Mouse (Mus musculus) olfactory bulb, adult 2 months (tissue): ENCODE data around the gene Bmp2. TPM values are rescaled to one million over a fixed set of nuclear protein-coding genes. Genes with fewer than 3 reads are reported as not detected.
A peak's percentile ranks its signal among the peaks of the same experiment; 100 is the strongest.

Experiments
- H3K27ac ChIP-seq: fragments of 200-500 bp; 2 replicates; pipeline ENCODE4 v1.5.1; 2012; ENCODE audit warnings: low read depth, low read length; ENCODE audit not compliant: insufficient read depth
- H3K4me1 ChIP-seq: fragments of 200-500 bp; 2 replicates; pipeline ENCODE4 v1.6.1; 2012; ENCODE audit warnings: low read length; ENCODE audit not compliant: control insufficient read depth, insufficient read depth
- H3K4me3 ChIP-seq: fragments of 200-500 bp; 2 replicates; pipeline ENCODE4 v1.5.1; 2012; ENCODE audit warnings: mild to moderate bottlenecking, low read depth, low read length, moderate library complexity; ENCODE audit not compliant: insufficient read depth
- CTCF ChIP-seq: fragments of 200-500 bp; IDR thresholded peaks from 2 replicates; pipeline ENCODE4 v1.5.1; 2012; ENCODE audit warnings: low read depth, mild to moderate bottlenecking, low read length, moderate library complexity; ENCODE audit not compliant: insufficient read depth
- POLR2A ChIP-seq: fragments of 200-500 bp; IDR thresholded peaks from 2 replicates; pipeline ENCODE4 v1.6.1; 2012; ENCODE audit warnings: mild to moderate bottlenecking, low read depth, low read length, moderate library complexity; ENCODE audit not compliant: insufficient read depth
- WGBS: fragments of 180-500 bp; shearing (Covaris S2); methylation state at CpG from one replicate; pipeline ENCODE4 v1.1.7; 2018; 5-methylcytosine and 5-hydroxymethylcytosine counted together
- polyA plus RNA-seq: library from polyadenylated mRNA; stranded (reverse); fragments of >200 nt; gene quantifications from 2 replicates; pipeline ENCODE4 v1.2.4, GENCODE M21; 2012; ENCODE audit warnings: low replicate concordance; ENCODE audit not compliant: missing spikeins, insufficient read depth, insufficient read length

Gene Bmp2
- polyA plus RNA-seq, 1 experiment = not detected

DNA sequence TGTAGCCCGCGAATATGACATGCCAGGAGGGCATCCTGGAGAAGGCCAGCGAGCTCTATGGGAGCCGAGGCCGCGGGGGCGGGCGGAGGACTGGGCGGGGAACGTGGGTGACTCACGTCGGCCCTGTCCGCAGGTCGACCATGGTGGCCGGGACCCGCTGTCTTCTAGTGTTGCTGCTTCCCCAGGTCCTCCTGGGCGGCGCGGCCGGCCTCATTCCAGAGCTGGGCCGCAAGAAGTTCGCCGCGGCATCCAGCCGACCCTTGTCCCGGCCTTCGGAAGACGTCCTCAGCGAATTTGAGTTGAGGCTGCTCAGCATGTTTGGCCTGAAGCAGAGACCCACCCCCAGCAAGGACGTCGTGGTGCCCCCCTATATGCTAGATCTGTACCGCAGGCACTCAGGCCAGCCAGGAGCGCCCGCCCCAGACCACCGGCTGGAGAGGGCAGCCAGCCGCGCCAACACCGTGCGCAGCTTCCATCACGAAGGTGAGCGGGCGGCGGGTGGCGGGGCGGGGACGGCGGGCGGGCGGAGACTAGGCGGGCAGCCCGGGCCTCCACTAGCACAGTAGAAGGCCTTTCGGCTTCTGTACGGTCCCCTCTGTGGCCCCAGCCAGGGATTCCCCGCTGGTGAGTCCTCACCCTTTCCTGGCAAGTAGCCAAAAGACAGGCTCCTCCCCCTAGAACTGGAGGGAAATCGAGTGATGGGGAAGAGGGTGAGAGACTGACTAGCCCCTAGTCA, 2.5 kb downstream of the Bmp2 start:
- peaks cover 18% of the 10 kb centered on the region for H3K4me1 ChIP-seq
- WGBS = 6% methylated on average over 55 of the region's 55 CpGs
- TF ChIP-seq CTCF = no peak
- no peak overlapping the region for H3K27ac ChIP-seq
- H3K4me3 ChIP-seq = peak overlapping the region; percentile 40

DNA sequence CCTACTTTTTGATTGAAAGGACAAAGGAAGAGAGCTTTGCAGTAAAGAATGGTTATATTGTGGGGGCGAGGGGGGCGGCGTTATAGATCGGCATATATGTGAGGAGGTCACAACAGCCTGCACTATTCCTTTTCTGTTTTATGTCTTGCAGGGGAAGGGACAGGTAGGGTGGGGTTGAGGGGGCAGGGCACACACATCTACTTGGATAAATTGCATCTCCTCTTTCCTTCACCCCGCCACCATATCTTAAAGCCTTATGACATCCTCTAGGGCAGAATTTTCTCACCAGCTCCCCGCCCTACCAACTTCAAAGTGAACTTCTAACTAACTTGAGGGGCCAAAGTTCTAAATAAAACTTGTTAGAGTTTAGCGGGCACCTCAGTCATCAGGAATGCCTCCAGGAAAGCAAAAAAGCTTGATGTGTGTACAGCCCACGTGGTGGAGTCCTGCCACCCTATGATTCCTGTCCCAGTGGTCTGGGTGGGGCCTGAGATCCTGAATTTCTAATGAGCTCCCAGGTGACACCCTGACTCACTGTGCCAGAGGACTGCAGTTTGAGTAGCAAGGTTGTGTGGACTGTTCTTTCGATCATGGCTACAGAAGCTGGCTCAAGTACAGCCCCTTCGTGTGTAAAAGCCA, 12.4 kb downstream of the Bmp2 start:
- Histone ChIP-seq H3K4me3 (no peak overlapping the region), H3K4me1 (no peaks in the 10 kb centered on the region), H3K27ac (no peak overlapping the region)
- WGBS = 81% methylated on average over 10 of the region's 10 CpGs
- TF ChIP-seq POLR2A (no peak), CTCF (no peak)

DNA sequence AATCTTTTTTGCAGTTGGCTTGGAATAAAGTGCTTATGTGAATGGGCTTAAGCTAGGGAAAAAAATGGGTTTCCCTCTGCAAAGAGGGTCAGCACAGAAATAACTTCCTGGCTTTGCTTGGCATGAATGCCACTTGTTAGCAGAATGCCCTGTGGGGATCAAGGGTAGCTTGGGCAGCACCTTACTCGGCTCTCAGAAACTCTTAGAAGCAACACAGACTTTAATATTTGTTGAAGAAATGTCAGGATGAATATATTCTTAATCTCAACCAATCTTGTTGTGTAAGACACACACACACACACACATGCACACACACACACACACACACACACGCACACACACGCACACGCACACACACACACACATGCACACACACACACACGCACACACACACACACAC, 13.5 kb downstream of the Bmp2 start:
- Histone ChIP-seq H3K27ac (no peak overlapping the region), H3K4me1 (no peaks in the 10 kb centered on the region), H3K4me3 (no peak overlapping the region)
- WGBS = 92% methylated on average over 5 of the region's 5 CpGs
- TF ChIP-seq CTCF (no peak), POLR2A (no peak)

DNA sequence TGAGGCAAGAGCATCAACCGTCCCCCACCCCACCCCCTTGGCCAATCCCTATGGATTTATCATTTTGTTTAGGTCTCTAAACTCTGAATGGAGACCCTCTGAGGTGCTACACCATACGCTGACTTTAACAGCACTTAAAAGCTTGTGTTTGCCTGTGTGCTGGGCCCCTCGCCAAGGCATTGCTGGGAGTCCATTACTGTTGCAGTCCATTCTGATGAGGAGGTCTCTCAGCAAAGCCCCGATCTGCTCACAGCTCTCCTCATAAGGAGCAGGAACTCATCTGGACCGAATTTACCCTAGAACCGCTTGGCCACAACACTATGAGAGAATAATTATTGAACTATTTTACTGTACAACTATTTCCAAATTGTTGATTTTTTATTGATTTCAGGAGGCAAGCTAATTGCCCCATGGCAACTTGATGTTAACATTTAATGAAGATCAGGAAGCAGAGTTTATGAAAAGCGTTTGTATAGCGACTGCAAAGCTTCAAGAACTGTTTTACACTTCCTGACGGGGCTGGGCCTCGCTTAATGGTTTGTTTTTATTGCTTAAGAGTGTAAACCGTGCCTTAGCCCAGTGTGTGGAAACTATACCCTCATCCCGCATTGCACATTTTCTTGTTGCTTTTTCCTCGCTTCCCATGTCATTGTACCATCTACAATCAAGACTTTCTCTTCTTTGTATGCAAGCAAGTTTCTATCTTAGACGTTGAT, 14.2 kb downstream of the Bmp2 start:
- no peak overlapping the region for H3K4me3 ChIP-seq
- H3K27ac ChIP-seq = no peak overlapping the region
- no peaks in the 10 kb centered on the region for H3K4me1 ChIP-seq
- 70% methylated on average over 14 of the region's 14 CpGs for WGBS
- TF ChIP-seq CTCF (no peak), POLR2A (no peak)

DNA sequence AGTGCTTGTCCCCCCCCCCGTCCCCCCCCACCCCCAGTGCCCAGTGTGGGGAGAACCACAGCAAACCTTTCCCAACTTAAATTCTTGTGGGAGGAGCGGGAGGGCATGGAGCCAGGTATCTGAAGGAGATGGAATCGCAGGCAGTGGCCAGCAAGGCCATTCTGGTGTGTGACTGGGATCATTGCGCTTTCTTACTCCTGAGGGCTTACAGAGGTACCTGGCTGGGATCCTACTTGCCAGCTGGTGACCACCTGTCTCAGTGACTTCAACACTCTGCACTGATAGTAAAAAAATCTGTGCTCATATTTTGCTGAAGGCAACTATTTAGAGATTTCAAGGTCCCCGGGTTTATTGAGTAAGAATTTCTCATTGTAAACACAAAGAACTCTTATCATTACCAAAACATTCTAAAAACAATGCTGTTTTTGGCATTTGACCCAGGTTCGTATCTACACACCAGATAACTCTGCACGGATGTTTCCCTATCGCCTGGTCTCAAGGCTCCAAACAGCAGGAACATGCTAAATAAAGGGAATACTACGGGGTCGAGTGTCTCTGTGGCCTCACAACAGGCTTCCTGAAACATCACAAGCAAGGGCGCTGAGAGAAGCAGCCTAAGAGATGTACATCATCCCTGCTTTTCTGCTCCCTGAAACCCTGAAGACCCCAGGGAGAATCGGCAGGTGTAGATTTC, 39.8 kb downstream of the Bmp2 start:
- TF ChIP-seq CTCF = no peak
- no peak for TF ChIP-seq POLR2A
- WGBS = 78% methylated on average over 12 of the region's 12 CpGs
- H3K4me1 ChIP-seq = no peaks in the 10 kb centered on the region
- no peak overlapping the region for H3K4me3 ChIP-seq
- H3K27ac ChIP-seq = no peak overlapping the region
